Mouse (Mus musculus) testis, adult 2 months (tissue): Measurements from ENCODE around the gene Fn1. TPM values are rescaled to one million over a fixed set of nuclear protein-coding genes. Genes with fewer than 3 reads are reported as not detected.

Experiments
- H3K27ac ChIP-seq: fragments of 200-500 bp; 2 replicates; pipeline ENCODE4 v1.5.1; 2012; ENCODE audit warnings: low read depth, low read length; ENCODE audit not compliant: control insufficient read depth, insufficient read depth
- H3K27me3 ChIP-seq: fragments of 200-500 bp; 2 replicates; pipeline ENCODE4 v1.6.1; 2012; ENCODE audit warnings: mild to moderate bottlenecking, low read length, moderate library complexity; ENCODE audit not compliant: control insufficient read depth, insufficient read depth
- H3K36me3 ChIP-seq: fragments of 200-500 bp; 2 replicates; pipeline ENCODE4 v1.6.1; 2012; ENCODE audit warnings: mild to moderate bottlenecking, low read length; ENCODE audit not compliant: control insufficient read depth, insufficient read depth
- H3K4me1 ChIP-seq: fragments of 200-500 bp; 2 replicates; pipeline ENCODE4 v1.6.1; 2012; ENCODE audit warnings: low read length; ENCODE audit not compliant: control insufficient read depth, insufficient read depth
- H3K4me3 ChIP-seq: fragments of 200-500 bp; 2 replicates; pipeline ENCODE4 v1.5.1; 2012; ENCODE audit warnings: low read depth, mild to moderate bottlenecking, low read length, moderate library complexity, mixed read lengths; ENCODE audit not compliant: control insufficient read depth
- CTCF ChIP-seq: fragments of 200-500 bp; IDR thresholded peaks from 2 replicates; pipeline ENCODE4 v1.5.1; 2012; ENCODE audit warnings: low read depth, mild to moderate bottlenecking, inconsistent platforms, low read length, moderate library complexity; ENCODE audit not compliant: control insufficient read depth, insufficient read depth, insufficient replicate concordance
- POLR2A ChIP-seq: fragments of 200-500 bp; IDR thresholded peaks from 2 replicates; pipeline ENCODE4 v1.6.1; 2012; ENCODE audit warnings: low read depth, mild to moderate bottlenecking, inconsistent platforms, low read length, moderate library complexity; ENCODE audit not compliant: control insufficient read depth
- polyA plus RNA-seq: library from polyadenylated mRNA; depleted of rRNA; stranded (reverse); fragments of >200 nt; gene quantifications from 2 replicates; pipeline ENCODE4 v1.2.3, GENCODE M21; 2012

Fn1 gene
- polyA plus RNA-seq, 1 experiment: 15.8 TPM

DNA sequence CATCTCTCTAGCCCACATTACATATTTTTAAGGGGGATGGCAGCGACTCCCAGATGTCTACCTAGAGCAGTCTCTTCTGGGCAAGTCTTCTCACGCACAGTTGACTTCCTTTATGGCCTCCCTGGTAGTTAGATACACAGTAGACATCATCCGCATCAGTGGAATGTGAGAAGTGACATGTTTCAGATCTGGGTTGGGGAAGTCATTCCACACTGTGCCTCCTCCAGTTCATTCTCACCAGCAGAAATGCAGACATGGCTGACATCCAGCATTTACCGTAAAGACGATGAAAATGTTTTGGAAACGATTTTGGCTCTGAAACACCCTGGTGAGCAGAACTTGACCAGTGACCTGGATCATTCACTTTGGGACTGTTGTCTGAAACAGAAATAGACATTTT is 10.2 kb upstream of the Fn1 start:
- no peak overlapping the region for H3K27ac ChIP-seq
- no peaks in the 10 kb centered on the region for H3K27me3 ChIP-seq
- no peaks in the 10 kb centered on the region for H3K36me3 ChIP-seq
- TF ChIP-seq CTCF (no peak), POLR2A (no peak)
- no peak overlapping the region for H3K4me3 ChIP-seq
- no peaks in the 10 kb centered on the region for H3K4me1 ChIP-seq

DNA sequence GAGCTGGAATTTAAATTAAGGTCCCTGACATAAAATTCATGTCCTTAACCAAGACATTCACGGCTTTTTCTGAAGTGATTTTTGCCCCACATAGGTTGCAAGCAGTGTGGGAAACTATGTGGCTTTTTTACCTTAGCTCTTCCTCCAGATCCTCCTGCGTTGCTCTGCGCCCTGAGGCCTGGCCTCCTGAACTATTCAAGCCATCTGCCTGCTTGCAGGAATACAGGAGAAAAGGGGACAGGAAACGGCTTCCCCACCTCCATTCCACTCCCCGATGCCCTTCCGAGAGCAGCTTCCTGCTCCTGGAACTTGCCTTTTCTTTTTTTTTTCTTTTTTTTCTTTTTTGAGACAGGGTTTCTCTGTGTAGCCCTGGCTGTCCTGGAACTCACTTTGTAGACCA is 5.6 kb upstream of the Fn1 start:
- Histone ChIP-seq H3K27me3 (no peaks in the 10 kb centered on the region), H3K36me3 (no peaks in the 10 kb centered on the region), H3K4me1 (peaks cover 5% of the 10 kb centered on the region), H3K27ac (no peak overlapping the region), H3K4me3 (no peak overlapping the region)
- TF ChIP-seq CTCF (no peak), POLR2A (no peak)

DNA sequence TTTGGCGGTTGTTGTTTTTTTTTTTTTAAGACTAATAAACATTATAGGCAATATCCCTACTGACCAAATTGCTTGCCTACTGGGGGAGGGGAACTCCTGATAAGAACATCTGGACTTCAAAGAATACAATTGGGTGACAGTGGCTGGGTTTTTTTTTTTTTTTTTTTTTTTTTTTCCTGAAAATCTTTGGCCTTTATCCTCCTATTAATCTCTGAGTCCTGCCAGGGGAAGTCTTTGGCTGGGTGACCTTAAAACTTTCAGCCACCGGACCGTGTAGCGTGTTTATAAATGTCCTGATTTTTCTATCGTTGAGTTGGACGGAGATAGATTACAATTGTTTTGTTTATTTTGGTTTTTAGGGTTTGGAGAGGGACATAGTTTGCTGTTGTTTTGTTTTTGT is 3.3 kb upstream of the Fn1 start:
- Histone ChIP-seq H3K27ac (no peak overlapping the region), H3K4me3 (no peak overlapping the region), H3K4me1 (peaks cover 12% of the 10 kb centered on the region), H3K27me3 (no peaks in the 10 kb centered on the region), H3K36me3 (no peaks in the 10 kb centered on the region)
- no peak for TF ChIP-seq POLR2A
- no peak for TF ChIP-seq CTCF

DNA sequence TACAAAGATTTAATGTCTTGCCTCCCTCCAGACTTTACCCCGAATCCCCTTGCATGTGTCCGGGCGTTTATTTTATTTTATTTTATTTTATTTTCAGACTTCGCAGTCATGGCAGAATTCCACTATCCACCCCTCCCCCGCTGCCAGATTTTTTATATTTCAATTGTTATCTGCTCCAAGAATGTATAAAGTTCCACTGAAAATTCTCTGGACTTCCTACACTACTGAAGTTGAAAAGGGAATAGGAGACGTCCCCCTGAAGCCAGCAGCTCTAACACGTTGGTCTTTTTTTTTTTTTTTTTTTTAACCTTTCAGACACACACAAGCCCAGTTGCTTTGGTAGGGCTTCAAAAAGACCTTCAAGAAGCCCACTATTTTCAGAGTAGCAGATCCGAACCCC is 1.2 kb upstream of the Fn1 start:
- Histone ChIP-seq H3K36me3 (no peaks in the 10 kb centered on the region), H3K4me1 (peaks cover 12% of the 10 kb centered on the region), H3K4me3 (peak overlapping the region; percentile 84; the same call in 1 of the 2 replicates), H3K27me3 (no peaks in the 10 kb centered on the region), H3K27ac (no peak overlapping the region)
- TF ChIP-seq CTCF (no peak), POLR2A (no peak)

DNA sequence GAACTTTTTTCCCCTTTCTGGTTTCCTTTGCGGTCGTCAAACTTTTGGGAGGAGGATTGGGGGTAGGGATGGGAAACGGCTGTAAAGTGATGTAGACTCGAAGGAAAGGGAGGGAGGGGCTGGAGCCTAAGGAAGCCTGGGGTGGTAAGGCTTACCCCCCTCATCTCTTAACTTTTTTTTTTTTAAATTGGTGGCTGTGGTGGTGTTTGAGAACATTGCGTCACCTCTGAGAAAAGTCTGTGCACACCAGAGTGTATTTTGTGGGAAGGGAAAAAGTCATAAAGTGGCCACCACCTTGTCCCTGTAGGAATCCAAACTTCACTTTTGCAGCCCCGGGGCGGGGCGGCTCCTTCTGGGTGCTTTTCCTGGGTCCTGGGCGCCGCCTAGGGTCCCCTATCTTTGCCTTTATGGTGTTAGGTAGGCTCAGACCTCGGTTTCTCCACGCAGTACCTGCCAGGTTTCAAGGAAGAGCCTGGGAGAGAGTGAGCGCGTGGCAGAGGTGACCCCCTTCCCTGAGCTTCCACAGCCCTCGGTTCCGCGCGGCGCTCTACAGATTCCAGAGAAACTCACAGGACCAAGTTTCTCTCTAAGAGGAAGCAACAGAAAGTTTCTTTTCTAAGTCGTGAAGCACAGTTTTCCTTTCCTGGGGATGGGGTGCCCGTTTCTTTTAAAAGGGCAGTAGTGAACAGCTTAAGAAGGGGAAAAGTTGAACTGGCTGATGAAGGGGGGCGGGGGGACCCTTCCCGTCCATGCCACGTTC is 580 bp upstream of the Fn1 start:
- Histone ChIP-seq H3K36me3 (no peaks in the 10 kb centered on the region), H3K4me1 (peaks cover 12% of the 10 kb centered on the region), H3K27ac (no peak overlapping the region; the same call in 1 of the 2 replicates), H3K4me3 (peak overlapping the region; percentile 84), H3K27me3 (no peaks in the 10 kb centered on the region)
- TF ChIP-seq CTCF (no peak), POLR2A (no peak)

DNA sequence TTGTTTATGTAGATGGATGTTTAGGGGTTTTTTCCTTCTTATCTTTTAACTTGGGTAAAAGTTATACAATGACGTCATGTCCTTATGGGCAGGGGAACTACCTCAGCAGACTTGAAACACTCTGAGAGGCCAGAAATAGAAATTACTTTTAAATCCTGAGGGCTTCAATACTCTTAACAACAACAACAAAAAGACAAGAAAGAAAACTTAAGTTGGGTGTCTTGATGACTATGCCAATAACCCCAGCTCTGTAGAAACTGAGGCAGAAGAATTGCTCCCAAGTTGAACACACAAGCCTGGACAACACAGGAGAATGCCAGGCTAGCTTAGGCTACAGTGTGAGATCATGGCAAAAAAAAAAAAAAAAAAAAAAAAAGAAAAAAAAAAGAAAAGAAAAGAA is 1.2 kb downstream of the Fn1 start:
- Histone ChIP-seq H3K36me3 (no peaks in the 10 kb centered on the region), H3K4me1 (peaks cover 12% of the 10 kb centered on the region), H3K27me3 (no peaks in the 10 kb centered on the region), H3K27ac (no peak overlapping the region), H3K4me3 (no peak overlapping the region)
- no peak for TF ChIP-seq POLR2A
- no peak for TF ChIP-seq CTCF

DNA sequence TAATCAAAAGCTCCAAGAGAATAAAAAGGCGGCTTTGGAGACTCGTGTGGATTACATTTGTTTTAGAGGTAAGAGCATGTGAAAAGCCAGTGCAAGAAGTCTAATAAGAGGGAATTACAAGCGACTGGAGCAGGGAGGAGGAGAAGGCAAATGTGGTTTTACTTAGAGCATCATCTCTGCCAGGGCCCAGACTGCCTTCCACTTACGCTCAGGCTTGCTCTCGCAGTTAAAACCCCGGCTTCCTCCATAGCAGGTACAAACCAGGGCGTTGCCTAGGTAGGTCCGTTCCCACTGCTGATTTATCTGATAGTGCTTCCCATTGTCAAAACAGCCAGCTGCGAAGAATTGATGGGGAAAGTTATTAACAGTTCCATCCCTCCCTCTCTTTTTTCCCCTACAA is 1.7 kb downstream of the Fn1 start:
- peaks cover 12% of the 10 kb centered on the region for H3K4me1 ChIP-seq
- no peaks in the 10 kb centered on the region for H3K36me3 ChIP-seq
- no peak overlapping the region for H3K27ac ChIP-seq
- H3K27me3 ChIP-seq: no peaks in the 10 kb centered on the region
- H3K4me3 ChIP-seq: no peak overlapping the region
- TF ChIP-seq CTCF (no peak), POLR2A (no peak)
